Mouse (Mus musculus): ENCODE data around the gene Tmem43.

Gene Tmem43

GRCm38 (mm10) chr6:91533359-91533758, 59.9 kb downstream of the Tmem43 start:
- no peak for DNase-seq (ENCODE audit: low read depth, low spot score)

- DNase-seq (ENCODE audit: low read depth, low spot score), result no peak
These were observed 60.3 kb downstream of the Tmem43 start for GRCm38 (mm10) chr6:91533771-91534170.

- DNase-seq (ENCODE audit: low read depth, low spot score), result no peak
These were observed 60.8 kb downstream of the Tmem43 start for GRCm38 (mm10) chr6:91534268-91534667.

- DNase-seq (ENCODE audit: low read depth, low spot score), result no peak
These were observed 61.7 kb downstream of the Tmem43 start for GRCm38 (mm10) chr6:91535231-91535630.

- no peak for DNase-seq (ENCODE audit: low read depth, low spot score)
These were observed 62.7 kb downstream of the Tmem43 start for GRCm38 (mm10) chr6:91536047-91536765.

All from brain, embryonic 18.5 days (tissue).